9 mouse cellular contexts compared by ENCODE assay signal in genomic region chr3:28814361-28814760, GRCm38 (mm10). TPM values are rescaled to one million over a fixed set of nuclear protein-coding genes. Genes with fewer than 3 reads are reported as not detected.
DNase-seq lines count a peak whose midpoint lies in the region; ATAC-seq and TF ChIP-seq lines count a peak whose summit lies in the region.
"Had no signal": no experiment of that assay in that cellular context is flagged by ENCODE, and none has a peak within 500 bp of the region (broad histone marks: within the 10 kb centered on the region; RNA-seq: fewer than 3 reads in every experiment).

No protein-coding gene starts in this region.

- H3K27ac ChIP-seq in liver, embryonic 13.5 days: no peak overlapping the region
- H3K27ac ChIP-seq in liver, embryonic 11.5 days (ENCODE audit: low read depth, low read length): no peak overlapping the region
- no peak overlapping the region for H3K27ac ChIP-seq in cortical plate, adult 2 months (ENCODE audit: insufficient read depth, low read length)
- H3K27ac ChIP-seq in lung, embryonic 14.5 days (ENCODE audit: low read depth): no peak overlapping the region
- H3K27ac ChIP-seq: stomach, embryonic 15.5 days had no signal

- ATAC-seq in liver, embryonic 13.5 days (ENCODE audit: low read depth): no peak
- ATAC-seq in liver, embryonic 11.5 days (replicated peaks; ENCODE audit: low FRiP score): no peak
- no peak for ATAC-seq in lung, embryonic 14.5 days (ENCODE audit: insufficient read depth)

- 3% methylated on average over 4 of the region's 4 CpGs for WGBS in liver, embryonic 13.5 days (ENCODE audit: insufficient replicate concordance)
- WGBS in liver, embryonic 11.5 days: 9% methylated on average over 4 of the region's 4 CpGs
- 6% methylated on average over 4 of the region's 4 CpGs for WGBS in lung, embryonic 14.5 days

- H3K27me3 ChIP-seq in liver, embryonic 13.5 days: no peaks in the 10 kb centered on the region
- no peaks in the 10 kb centered on the region for H3K27me3 ChIP-seq in liver, embryonic 11.5 days (replicated peaks; ENCODE audit: control insufficient read depth, insufficient read depth, low read length)
- no peaks in the 10 kb centered on the region for H3K27me3 ChIP-seq in lung, embryonic 14.5 days (ENCODE audit: insufficient read depth, low read length)
- H3K27me3 ChIP-seq: stomach, embryonic 15.5 days had no signal

- H3K9ac ChIP-seq in liver, embryonic 13.5 days: no peak overlapping the region
- no peak overlapping the region for H3K9ac ChIP-seq in liver, embryonic 11.5 days (ENCODE audit: low read depth, low read length)
- no peak overlapping the region for H3K9ac ChIP-seq in lung, embryonic 14.5 days
- H3K9ac ChIP-seq: stomach, embryonic 15.5 days had no signal

- TF ChIP-seq CTCF in cortical plate, adult 2 months (IDR thresholded peaks at IDR 0.05; ENCODE audit: extremely low read depth, insufficient read depth, low read length): 0 out of 2 replicates have a peak, but pooled peaks have one; percentile 0
- TF ChIP-seq CTCF in lung, embryonic 14.5 days (IDR thresholded peaks at IDR 0.05; ENCODE audit: low read depth): peak; percentile 72

- H3K4me3 ChIP-seq in liver, embryonic 13.5 days (replicated peaks): no peak overlapping the region
- no peak overlapping the region for H3K4me3 ChIP-seq in liver, embryonic 11.5 days (ENCODE audit: low read depth, low read length)
- no peak overlapping the region for H3K4me3 ChIP-seq in cortical plate, adult 2 months (ENCODE audit: insufficient read depth, low read length)
- H3K4me3 ChIP-seq in lung, embryonic 14.5 days (ENCODE audit: low read depth, low read length): no peak overlapping the region
- H3K4me3 ChIP-seq: stomach, embryonic 15.5 days had no signal

- H3K4me1 ChIP-seq in liver, embryonic 13.5 days (replicated peaks): peaks cover 6% of the 10 kb centered on the region; the same call in 1 of the 2 replicates
- no peaks in the 10 kb centered on the region for H3K4me1 ChIP-seq in liver, embryonic 11.5 days (replicated peaks; ENCODE audit: control insufficient read depth, insufficient read depth, low read length)
- no peaks in the 10 kb centered on the region for H3K4me1 ChIP-seq in cortical plate, adult 2 months (ENCODE audit: control insufficient read depth, insufficient read depth, low read length)
- no peaks in the 10 kb centered on the region for H3K4me1 ChIP-seq in lung, embryonic 14.5 days (ENCODE audit: insufficient read depth)
- H3K4me1 ChIP-seq: stomach, embryonic 15.5 days had no signal

- TF ChIP-seq POLR2A in cortical plate, adult 2 months (IDR thresholded peaks at IDR 0.05; ENCODE audit: extremely low read depth, insufficient read depth, low read length): no peak

- no peak overlapping the region for H3K4me2 ChIP-seq in liver, embryonic 13.5 days
- H3K4me2 ChIP-seq in liver, embryonic 11.5 days: no peak overlapping the region
- no peak overlapping the region for H3K4me2 ChIP-seq in lung, embryonic 14.5 days
- H3K4me2 ChIP-seq: stomach, embryonic 15.5 days had no signal

- no peaks in the 10 kb centered on the region for H3K36me3 ChIP-seq in liver, embryonic 13.5 days
- no peaks in the 10 kb centered on the region; the same call in 1 of the 2 replicates for H3K36me3 ChIP-seq in liver, embryonic 11.5 days (ENCODE audit: control insufficient read depth, insufficient read depth, low read length)
- peaks cover 4% of the 10 kb centered on the region; the same call in 1 of the 2 replicates for H3K36me3 ChIP-seq in lung, embryonic 14.5 days (ENCODE audit: insufficient read depth)
- H3K36me3 ChIP-seq: stomach, embryonic 15.5 days had no signal

- peak; percentile 23 to 57 for DNase-seq in cerebellum, postnatal 14 days
- no peak for DNase-seq in cerebellum, postnatal 4 days (ENCODE audit: low spot score in 2 of 2)
- peak; percentile 22 for DNase-seq in liver, embryonic 13.5 days
- no peak for DNase-seq in liver, embryonic 11.5 days (ENCODE audit: low spot score)
- DNase-seq in lung, embryonic 14.5 days: peak; percentile 94
- DNase-seq in frontal cortex, postnatal 25 days (ENCODE audit: low spot score in 2 of 2): no peak
- no peak for DNase-seq in adrenal gland, postnatal 25 days

- H3K9me3 ChIP-seq in liver, embryonic 13.5 days (replicated peaks): no peaks in the 10 kb centered on the region
- H3K9me3 ChIP-seq in liver, embryonic 11.5 days (ENCODE audit: control insufficient read depth, low read length): no peaks in the 10 kb centered on the region
- no peaks in the 10 kb centered on the region for H3K9me3 ChIP-seq in lung, embryonic 14.5 days (ENCODE audit: low read depth, low read length)
- H3K9me3 ChIP-seq: stomach, embryonic 15.5 days had no signal

RNA-seq across cellular contexts. Expression of gene Rpl22l1, which starts 9.1 kb away (rescaled TPM):
- 327 and 404 TPM in 2 replicates for polyA plus RNA-seq in liver, embryonic 13.5 days (2015; fragmentation: Nextera tagmentation; extraction: Ambion mirVana)
- polyA plus RNA-seq in liver, embryonic 11.5 days (2014; fragmentation: Nextera tagmentation; extraction: Ambion mirVana): 555 and 586 TPM in 2 replicates
- 156 and 163 TPM in 2 replicates for polyA plus RNA-seq in cortical plate, adult 2 months (2012; rRNA removed)
- polyA plus RNA-seq in lung, embryonic 14.5 days (2014; fragmentation: Nextera tagmentation; extraction: Ambion mirVana): 445 and 524 TPM in 2 replicates
- 158 and 261 TPM in 2 replicates for total RNA-seq in adrenal gland, postnatal 25 days (2021)

RNA-seq across cellular contexts. Expression of gene Eif5a2, which starts 33.3 kb away (rescaled TPM):
- 6.2 and 8.8 TPM in 2 replicates for polyA plus RNA-seq in liver, embryonic 13.5 days (2015; fragmentation: Nextera tagmentation; extraction: Ambion mirVana)
- polyA plus RNA-seq in liver, embryonic 11.5 days (2014; fragmentation: Nextera tagmentation; extraction: Ambion mirVana): 9.5 and 11.3 TPM in 2 replicates
- polyA plus RNA-seq in cortical plate, adult 2 months (2012; rRNA removed): 24.6 and 26.2 TPM in 2 replicates
- 14.1 and 15.5 TPM in 2 replicates for polyA plus RNA-seq in lung, embryonic 14.5 days (2014; fragmentation: Nextera tagmentation; extraction: Ambion mirVana)
- 1.8 and 2.3 TPM in 2 replicates for total RNA-seq in adrenal gland, postnatal 25 days (2021)

Comparison
In these comparisons a context has a peak if more than half of its experiments do, and no peak if none do; other contexts are left out.
1. DNase-seq: peak in cerebellum, postnatal 14 days (2 of 2), liver, embryonic 13.5 days (single experiment) and lung, embryonic 14.5 days (single experiment); none in cerebellum, postnatal 4 days (0 of 2), liver, embryonic 11.5 days (single experiment), frontal cortex, postnatal 25 days (0 of 2) and adrenal gland, postnatal 25 days (single experiment).